Mouse (Mus musculus): ENCODE results near the gene Serf2. TPM values are rescaled to one million over a fixed set of nuclear protein-coding genes. Genes with fewer than 3 reads are reported as not detected.
A peak's percentile ranks its signal among the peaks of the same experiment; 100 is the strongest.

Gene Serf2
- total RNA-seq (2014; rRNA removed; ENCODE audit: low replicate concordance) (1,358 and 1,465 TPM in 2 replicates), polyA plus RNA-seq (2015; fragmentation: Nextera tagmentation; extraction: Ambion mirVana) (616 and 625 TPM in 2 replicates)

DNA sequence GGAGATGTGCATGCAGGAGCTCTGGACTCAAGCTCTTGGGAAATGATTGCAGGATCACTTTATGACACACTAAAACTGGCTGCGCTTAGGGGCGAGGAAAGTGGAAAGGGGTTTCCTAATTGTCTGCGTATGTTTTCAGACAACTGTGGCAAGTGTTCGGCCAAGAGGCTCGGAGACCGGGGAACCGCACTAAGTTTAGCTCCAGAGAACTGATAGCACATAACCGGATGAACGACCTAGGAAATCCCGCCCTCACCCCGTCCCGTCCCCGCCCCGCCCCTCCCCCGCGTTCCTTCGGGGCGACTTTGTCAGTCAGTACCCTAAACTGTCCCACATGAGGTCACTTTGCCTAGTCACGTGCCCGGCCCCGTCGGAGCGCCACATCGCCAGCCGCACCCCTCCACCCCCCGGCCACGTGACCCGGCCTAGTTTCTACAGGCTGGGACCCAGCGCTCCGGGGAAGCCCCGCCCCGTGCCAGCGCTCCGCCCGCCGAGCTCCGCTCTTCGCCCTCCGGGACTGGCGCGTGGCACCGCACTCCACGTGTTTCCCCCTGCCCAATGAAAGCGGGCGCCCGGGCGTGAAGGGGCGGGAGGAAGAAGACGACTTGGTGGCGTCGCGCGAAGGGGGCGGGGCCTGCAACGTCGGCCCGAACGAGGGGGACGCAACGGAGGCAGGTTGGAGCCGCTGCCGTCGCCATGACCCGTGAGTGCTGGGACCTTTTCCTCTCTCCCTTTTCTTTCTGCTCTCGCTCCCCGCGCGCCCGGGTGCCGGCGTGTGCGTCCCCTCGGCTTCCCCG lies at the start of gene Serf2:
Gene Serf2 (plus strand): TSS at position 457 of the 797 bp plus-strand sequence.
- ATAC-seq (ENCODE audit: insufficient read depth, low read depth) (peak; percentile 96), DNase-seq (ENCODE audit: low spot score) (peak; percentile 99)
- TF ChIP-seq EP300 (IDR thresholded peaks at IDR 0.05; ENCODE audit: low read depth) (peak; percentile 67), CTCF (IDR thresholded peaks at IDR 0.05; ENCODE audit: low read depth) (no peak)
- peak within 1 kb of the TSS; percentile 99 for H3K4me3 ChIP-seq (ENCODE audit: low read depth, low read length)
- peak within 1 kb of the TSS; percentile 99 for H3K27ac ChIP-seq (ENCODE audit: low read depth)
- H3K36me3 ChIP-seq (replicated peaks; ENCODE audit: control insufficient read depth, insufficient read depth, low read length) = peaks cover 17% of the 10 kb centered on the region
- H3K9me3 ChIP-seq (replicated peaks; ENCODE audit: control insufficient read depth, low read length) = no peaks in the 10 kb centered on the region
- H3K4me2 ChIP-seq (ENCODE audit: low read depth, low read length) = peak within 1 kb of the TSS; percentile 90
- no peaks in the 10 kb centered on the region for H3K27me3 ChIP-seq (ENCODE audit: control insufficient read depth, insufficient read depth, low read length)
- H3K9ac ChIP-seq (replicated peaks; ENCODE audit: low read depth, low read length) = peak within 1 kb of the TSS; percentile 98
- WGBS = under 1% methylated on average over 71 of the region's 74 CpGs
- H3K4me1 ChIP-seq (ENCODE audit: control insufficient read depth, insufficient read depth) = peaks cover 31% of the 10 kb centered on the region

GRCm38 (mm10) chr2:121403296-121403695 lies 45.7 kb upstream of the Serf2 start:
- H3K4me1 ChIP-seq (ENCODE audit: control insufficient read depth, insufficient read depth) = no peaks in the 10 kb centered on the region
- TF ChIP-seq EP300 (IDR thresholded peaks at IDR 0.05; ENCODE audit: low read depth) = no peak
- no peak for TF ChIP-seq CTCF (IDR thresholded peaks at IDR 0.05; ENCODE audit: low read depth)
- H3K36me3 ChIP-seq (replicated peaks; ENCODE audit: control insufficient read depth, insufficient read depth, low read length) = no peaks in the 10 kb centered on the region
- no peak overlapping the region for H3K27ac ChIP-seq (ENCODE audit: low read depth)
- no peak for DNase-seq (ENCODE audit: low spot score)
- no peak for ATAC-seq (ENCODE audit: insufficient read depth, low read depth)
- no peak overlapping the region for H3K9ac ChIP-seq (replicated peaks; ENCODE audit: low read depth, low read length)
- no peak overlapping the region for H3K4me2 ChIP-seq (ENCODE audit: low read depth, low read length)
- no peaks in the 10 kb centered on the region for H3K27me3 ChIP-seq (ENCODE audit: control insufficient read depth, insufficient read depth, low read length)
- no peak overlapping the region for H3K4me3 ChIP-seq (ENCODE audit: low read depth, low read length)
- H3K9me3 ChIP-seq (replicated peaks; ENCODE audit: control insufficient read depth, low read length) = no peaks in the 10 kb centered on the region

- no peak for ATAC-seq (ENCODE audit: insufficient read depth, low read depth)
- Histone ChIP-seq H3K27ac (ENCODE audit: low read depth) (no peak overlapping the region), H3K9ac (replicated peaks; ENCODE audit: low read depth, low read length) (no peak overlapping the region), H3K36me3 (replicated peaks; ENCODE audit: control insufficient read depth, insufficient read depth, low read length) (no peaks in the 10 kb centered on the region), H3K4me2 (ENCODE audit: low read depth, low read length) (no peak overlapping the region), H3K9me3 (replicated peaks; ENCODE audit: control insufficient read depth, low read length) (no peaks in the 10 kb centered on the region), H3K4me1 (ENCODE audit: control insufficient read depth, insufficient read depth) (no peaks in the 10 kb centered on the region; the same call in 1 of the 2 replicates), H3K27me3 (ENCODE audit: control insufficient read depth, insufficient read depth, low read length) (no peaks in the 10 kb centered on the region), H3K4me3 (ENCODE audit: low read depth, low read length) (no peak overlapping the region)
- WGBS = 38% methylated on average over 4 of the region's 4 CpGs
- no peak for DNase-seq (ENCODE audit: low spot score)
- TF ChIP-seq EP300 (IDR thresholded peaks at IDR 0.05; ENCODE audit: low read depth) (no peak), CTCF (IDR thresholded peaks at IDR 0.05; ENCODE audit: low read depth) (peak; percentile 43)
Measured at GRCm38 (mm10) chr2:121408160-121408559, 40.8 kb upstream of the Serf2 start.

DNA sequence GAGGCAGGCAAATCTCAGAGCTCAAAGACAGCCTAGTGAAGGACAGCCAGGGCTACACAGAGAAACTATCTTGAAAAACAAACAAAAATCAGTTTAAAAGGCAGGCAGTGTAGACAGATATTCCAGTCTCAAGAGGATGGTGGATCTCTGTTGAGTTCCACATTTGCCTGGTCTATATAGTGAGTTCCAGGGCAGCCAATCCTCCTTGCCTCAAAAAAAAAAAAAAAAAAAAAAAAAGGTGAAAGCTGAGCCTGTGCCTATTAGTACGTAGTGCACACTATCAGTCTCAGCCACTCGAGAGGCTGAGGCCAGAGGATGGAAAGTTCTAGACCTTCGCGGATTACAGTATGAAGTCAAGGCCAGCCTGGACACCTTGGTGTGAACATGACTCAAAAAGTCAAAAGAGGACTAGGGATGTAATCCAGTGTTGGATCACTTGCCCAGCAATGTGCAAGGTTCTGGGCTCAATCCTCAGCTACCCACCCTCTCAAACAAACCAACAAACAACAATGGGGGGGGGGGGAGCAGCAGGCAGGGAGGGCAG lies 36.1 kb upstream of the Serf2 start:
- ATAC-seq (ENCODE audit: insufficient read depth, low read depth) (no peak), DNase-seq (ENCODE audit: low spot score) (no peak)
- Histone ChIP-seq H3K9ac (replicated peaks; ENCODE audit: low read depth, low read length) (peak overlapping the region; percentile 91), H3K4me3 (ENCODE audit: low read depth, low read length) (peak overlapping the region; percentile 80), H3K4me2 (ENCODE audit: low read depth, low read length) (peak overlapping the region; percentile 72), H3K27me3 (ENCODE audit: control insufficient read depth, insufficient read depth, low read length) (no peaks in the 10 kb centered on the region), H3K36me3 (replicated peaks; ENCODE audit: control insufficient read depth, insufficient read depth, low read length) (peaks cover 6% of the 10 kb centered on the region; the same call in 1 of the 2 replicates), H3K4me1 (ENCODE audit: control insufficient read depth, insufficient read depth) (peaks cover 19% of the 10 kb centered on the region; the same call in 1 of the 2 replicates), H3K9me3 (replicated peaks; ENCODE audit: control insufficient read depth, low read length) (no peaks in the 10 kb centered on the region), H3K27ac (ENCODE audit: low read depth) (peak overlapping the region; percentile 97)
- TF ChIP-seq CTCF (IDR thresholded peaks at IDR 0.05; ENCODE audit: low read depth) (no peak), EP300 (IDR thresholded peaks at IDR 0.05; ENCODE audit: low read depth) (no peak)
- WGBS = 4% methylated on average over 4 of the region's 4 CpGs

GRCm38 (mm10) chr2:121413387-121414042 lies 35.5 kb upstream of the Serf2 start, which contains the start of the genes Pdia3 and Catsper2:
Gene Pdia3, plus strand, starts transcription at chr2:121413775.
Gene Catsper2, minus strand, starts transcription at chr2:121413792.
- H3K36me3 ChIP-seq (replicated peaks; ENCODE audit: control insufficient read depth, insufficient read depth, low read length) = peaks cover 12% of the 10 kb centered on the region
- DNase-seq (ENCODE audit: low spot score) (peak; percentile 96), ATAC-seq (ENCODE audit: insufficient read depth, low read depth) (peak; percentile 96)
- H3K9ac ChIP-seq (replicated peaks; ENCODE audit: low read depth, low read length) = peak within 1 kb of the TSS; percentile 91
- H3K9me3 ChIP-seq (replicated peaks; ENCODE audit: control insufficient read depth, low read length) = no peaks in the 10 kb centered on the region
- under 1% methylated on average over 66 of the region's 68 CpGs for WGBS
- peak within 1 kb of the TSS; percentile 72 for H3K4me2 ChIP-seq (ENCODE audit: low read depth, low read length)
- peaks cover 19% of the 10 kb centered on the region; the same call in 1 of the 2 replicates for H3K4me1 ChIP-seq (ENCODE audit: control insufficient read depth, insufficient read depth)
- peak within 1 kb of the TSS; percentile 80 for H3K4me3 ChIP-seq (ENCODE audit: low read depth, low read length)
- peak within 1 kb of the TSS; percentile 97 for H3K27ac ChIP-seq (ENCODE audit: low read depth)
- TF ChIP-seq EP300 (IDR thresholded peaks at IDR 0.05; ENCODE audit: low read depth) = no peak
- peak; percentile 47 for TF ChIP-seq CTCF (IDR thresholded peaks at IDR 0.05; ENCODE audit: low read depth)
- no peaks in the 10 kb centered on the region for H3K27me3 ChIP-seq (ENCODE audit: control insufficient read depth, insufficient read depth, low read length)
